Mouse (Mus musculus) G1E (cell line): ENCODE results near the gene Msh5. TPM values are rescaled to one million over a fixed set of nuclear protein-coding genes. Genes with fewer than 3 reads are reported as not detected.
"Not testable (repeated sequence)": the region's sequence is repeated elsewhere in the genome, so short reads cannot be mapped to it uniquely, and the experiment has no call there.

Source experiments
- ATAC-seq: 2 replicates; pipeline ENCODE4 v1.8.0; 2016; ENCODE audit warnings: mild to moderate bottlenecking; ENCODE audit not compliant: insufficient number of reproducible peaks, poor library complexity, low FRiP score, severe bottlenecking; ENCODE audit errors: extremely low read depth
- DNase-seq: peaks from one replicate; pipeline ENCODE4 v3.0.0; 2012; ENCODE audit warnings: low spot score
- H3K27me3 ChIP-seq: 2 replicates; pipeline ENCODE4 v1.6.1; 2012; ENCODE audit warnings: mild to moderate bottlenecking, low read length, inconsistent platforms; ENCODE audit not compliant: insufficient read depth
- H3K36me3 ChIP-seq: replicated peaks from 2 replicates; pipeline ENCODE3; 2012; ENCODE audit warnings: mild to moderate bottlenecking, inconsistent platforms
- H3K4me1 ChIP-seq: 2 replicates; pipeline ENCODE4 v1.6.1; 2012; ENCODE audit warnings: low read depth, low read length, inconsistent platforms, mixed read lengths; ENCODE audit not compliant: insufficient read depth
- H3K4me3 ChIP-seq: 2 replicates; pipeline ENCODE4 v1.5.1; 2012; ENCODE audit warnings: low read depth, mild to moderate bottlenecking, inconsistent platforms, low read length, moderate library complexity, mixed read lengths
- H3K9me3 ChIP-seq: replicated peaks from 2 replicates; pipeline ENCODE4 v1.6.1; 2012; ENCODE audit warnings: inconsistent platforms
- CTCF ChIP-seq: IDR thresholded peaks from 2 replicates; pipeline ENCODE4 v1.5.1; 2012; ENCODE audit warnings: low read depth, low read length, inconsistent platforms, mixed read lengths
- GATA1 ChIP-seq: IDR thresholded peaks from 2 replicates; pipeline ENCODE4 v1.6.1; 2012; ENCODE audit warnings: borderline replicate concordance, low read length, inconsistent platforms, mixed read lengths
- GATA2 ChIP-seq: IDR thresholded peaks from 2 replicates; pipeline ENCODE4 v1.6.1; 2012; ENCODE audit warnings: low read depth, low read length, inconsistent platforms, borderline replicate concordance
- POLR2AphosphoS5 ChIP-seq: IDR thresholded peaks from 2 replicates; pipeline ENCODE4 v1.6.1; 2012; ENCODE audit warnings: low read depth, low read length, inconsistent platforms; ENCODE audit not compliant: insufficient replicate concordance
- TAL1 ChIP-seq: conservative IDR thresholded peaks from 2 replicates; pipeline ENCODE4 v1.6.1; 2012; ENCODE audit warnings: low read depth, low read length, inconsistent platforms, mixed read lengths
- polyA plus RNA-seq: library from polyadenylated mRNA; stranded (reverse); fragments of >175 nt; gene quantifications from 2 replicates; pipeline ENCODE4 v1.2.3, GENCODE M21; 2012
- total RNA-seq, 2 experiments: library from RNA; stranded (forward) in 1 of 2; stranded (reverse) in 1 of 2; fragments of 200-1000 nt in 1 of 2; fragments of >200 nt in 1 of 2; fragmentation: Nextera tagmentation in 1 of 2; gene quantifications; 2 replicates each; pipeline ENCODE4 v1.2.3; 2014 to 2017

The Msh5 gene
- total and polyA plus RNA-seq, 3 experiments = 11.5 to 41.7 (median 11.8) TPM

GRCm38 (mm10) chr17:35043794-35044193 is 2.8 kb downstream of the Msh5 start:
- H3K36me3 ChIP-seq = peaks cover 15% of the 10 kb centered on the region
- H3K4me1 ChIP-seq = peaks cover 70% of the 10 kb centered on the region
- DNase-seq (no peak), ATAC-seq (no peak)
- H3K27me3 ChIP-seq = no peaks in the 10 kb centered on the region
- no peaks in the 10 kb centered on the region for H3K9me3 ChIP-seq
- H3K4me3 ChIP-seq = peak overlapping the region; percentile 18; the same call in 1 of the 2 replicates
- TF ChIP-seq GATA1 = no peak
- no peak for TF ChIP-seq CTCF
- TF ChIP-seq GATA2 = no peak
- no peak for TF ChIP-seq TAL1
- no peak for TF ChIP-seq POLR2AphosphoS5

GRCm38 (mm10) chr17:35039121-35039873 is 7.2 kb downstream of the Msh5 start:
- H3K9me3 ChIP-seq = no peaks in the 10 kb centered on the region
- peaks cover 45% of the 10 kb centered on the region for H3K4me1 ChIP-seq
- H3K27me3 ChIP-seq = no peaks in the 10 kb centered on the region
- ATAC-seq (no peak), DNase-seq (no peak)
- peaks cover 15% of the 10 kb centered on the region for H3K36me3 ChIP-seq
- TF ChIP-seq GATA2 = no peak
- no peak for TF ChIP-seq CTCF
- TF ChIP-seq GATA1 = no peak
- TF ChIP-seq POLR2AphosphoS5 = no peak
- TF ChIP-seq TAL1 = no peak
- H3K4me3 ChIP-seq = no peak overlapping the region

GRCm38 (mm10) chr17:35034896-35035295 is 11.6 kb downstream of the Msh5 start:
- peaks cover 53% of the 10 kb centered on the region for H3K4me1 ChIP-seq
- DNase-seq (no peak), ATAC-seq (no peak)
- no peak overlapping the region; the same call in 1 of the 2 replicates for H3K4me3 ChIP-seq
- no peaks in the 10 kb centered on the region for H3K27me3 ChIP-seq
- H3K9me3 ChIP-seq = no peaks in the 10 kb centered on the region
- peaks cover 21% of the 10 kb centered on the region for H3K36me3 ChIP-seq
- no peak for TF ChIP-seq CTCF
- TF ChIP-seq GATA1 = no peak
- TF ChIP-seq GATA2 = no peak
- TF ChIP-seq POLR2AphosphoS5 = no peak
- no peak for TF ChIP-seq TAL1

GRCm38 (mm10) chr17:35033703-35034102 is 12.8 kb downstream of the Msh5 start:
- peaks cover 29% of the 10 kb centered on the region for H3K36me3 ChIP-seq
- not testable (repeated sequence) for H3K4me3 ChIP-seq, ATAC-seq, H3K27me3 ChIP-seq, DNase-seq, H3K9me3 ChIP-seq
- peaks cover 62% of the 10 kb centered on the region for H3K4me1 ChIP-seq

GRCm38 (mm10) chr17:35032323-35032870 is 14.1 kb downstream of the Msh5 start:
- H3K4me3 ChIP-seq = no peak overlapping the region
- peaks cover 31% of the 10 kb centered on the region for H3K36me3 ChIP-seq
- TF ChIP-seq TAL1 = no peak
- no peak for TF ChIP-seq CTCF
- TF ChIP-seq GATA2 = no peak
- no peak for TF ChIP-seq POLR2AphosphoS5
- no peak for TF ChIP-seq GATA1
- ATAC-seq (no peak), DNase-seq (no peak)
- H3K9me3 ChIP-seq = no peaks in the 10 kb centered on the region
- peaks cover 75% of the 10 kb centered on the region for H3K4me1 ChIP-seq
- no peaks in the 10 kb centered on the region for H3K27me3 ChIP-seq

- peaks cover 31% of the 10 kb centered on the region for H3K36me3 ChIP-seq
- DNase-seq = no peak
- H3K4me1 ChIP-seq = peaks cover 79% of the 10 kb centered on the region
- no peaks in the 10 kb centered on the region for H3K9me3 ChIP-seq
- no peak for ATAC-seq
- no peak for TF ChIP-seq TAL1
- TF ChIP-seq CTCF = no peak
- no peak for TF ChIP-seq GATA1
- no peak for TF ChIP-seq POLR2AphosphoS5
- no peak for TF ChIP-seq GATA2
- peak overlapping the region; percentile 20; the same call in 1 of the 2 replicates for H3K4me3 ChIP-seq
- H3K27me3 ChIP-seq = no peaks in the 10 kb centered on the region
Observed at GRCm38 (mm10) chr17:35031880-35032279, 14.7 kb downstream of the Msh5 start.
